Mouse (Mus musculus) heart, adult 9 months (tissue): ENCODE data around the gene Adgra1.

Experiments
- DNase-seq, 2 experiments: peaks; one replicate each; pipeline ENCODE4 v3.0.0; 2022; ENCODE audit warnings: low spot score in 2 of 2

The Adgra1 gene

DNA sequence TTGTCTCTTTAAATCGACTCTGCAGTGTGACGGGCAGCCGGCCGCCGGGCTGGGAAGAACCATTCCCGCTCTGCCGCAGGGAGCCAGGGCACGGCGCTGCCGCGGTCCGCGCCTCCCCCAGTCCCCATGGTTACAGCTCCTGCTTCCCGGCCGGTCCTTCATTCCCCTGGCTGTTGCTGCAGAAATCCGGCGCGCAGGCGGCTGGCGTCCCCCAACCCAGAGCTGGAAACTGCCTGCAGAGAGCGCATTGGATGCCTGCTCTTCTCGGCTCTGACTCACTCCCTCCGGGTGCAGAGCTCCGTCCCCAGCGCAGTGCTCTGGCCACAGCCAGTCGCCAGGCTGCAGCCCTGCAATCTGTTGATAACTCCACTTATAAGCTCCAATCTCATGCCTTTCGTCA, at the start of gene Adgra1:
TSS of gene Adgra1 (plus strand) at position 139 of the 400 bp plus-strand sequence.
- peak; percentile 55 to 58 for DNase-seq

DNA sequence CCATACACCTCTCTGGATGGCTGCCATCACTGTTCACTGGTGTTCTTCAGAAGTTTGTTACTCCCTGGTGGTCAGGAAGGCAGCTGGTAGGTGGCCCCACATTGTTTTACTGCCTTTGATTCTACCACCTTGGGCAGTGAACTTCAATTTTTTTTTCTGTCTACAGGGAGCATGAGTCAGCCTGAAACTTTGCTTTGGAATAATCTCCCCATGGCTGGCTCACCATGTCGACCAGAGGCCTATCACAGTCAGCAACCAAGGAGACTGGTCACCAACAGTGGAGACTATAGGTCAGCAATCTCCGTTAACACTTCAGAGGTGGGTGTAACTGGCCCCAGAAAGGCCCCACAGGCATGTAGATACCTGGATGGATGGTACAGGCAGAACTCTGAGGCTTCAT, 46.6 kb upstream of the Adgra1 start:
- no peak for DNase-seq

DNA sequence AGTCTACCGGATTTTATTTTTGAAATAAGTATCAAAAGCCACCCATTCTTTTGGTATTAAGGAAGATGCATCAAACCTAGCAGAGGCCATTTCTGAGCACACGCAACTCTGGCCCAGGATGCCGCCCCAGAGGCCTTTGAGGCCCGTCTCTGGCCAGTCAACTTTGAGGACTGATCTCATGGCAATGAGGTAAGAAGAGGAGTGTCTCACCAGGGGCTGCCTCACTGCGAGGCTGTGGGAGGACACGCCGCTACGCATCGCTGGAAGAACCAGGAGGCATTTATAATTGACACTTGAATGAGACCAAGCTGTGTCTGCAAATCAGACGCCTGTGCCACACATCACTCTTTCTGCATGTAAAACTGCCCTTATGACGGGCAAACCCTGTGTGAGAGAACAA, 45.0 kb upstream of the Adgra1 start:
- DNase-seq = no peak

DNA sequence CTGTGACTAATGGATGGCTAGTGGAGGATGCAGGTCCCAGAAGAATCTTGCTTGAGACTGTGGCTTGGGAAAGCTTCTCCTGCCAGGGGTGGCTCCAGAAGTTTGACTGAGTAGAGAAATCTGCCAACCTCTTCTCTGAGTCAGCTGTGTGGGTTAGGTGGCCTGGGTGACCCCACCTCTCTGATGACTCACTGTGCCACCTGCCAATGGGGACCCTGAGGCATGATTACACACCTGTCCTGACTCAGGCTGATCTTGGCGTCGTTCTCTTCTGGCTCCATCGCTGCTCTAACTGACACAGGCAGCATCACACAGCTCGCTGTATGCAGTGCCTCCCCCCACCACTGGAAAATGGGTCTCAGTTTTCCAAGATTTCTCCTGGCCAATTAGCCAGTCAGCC, 44.3 kb upstream of the Adgra1 start:
- no peak for DNase-seq

DNA sequence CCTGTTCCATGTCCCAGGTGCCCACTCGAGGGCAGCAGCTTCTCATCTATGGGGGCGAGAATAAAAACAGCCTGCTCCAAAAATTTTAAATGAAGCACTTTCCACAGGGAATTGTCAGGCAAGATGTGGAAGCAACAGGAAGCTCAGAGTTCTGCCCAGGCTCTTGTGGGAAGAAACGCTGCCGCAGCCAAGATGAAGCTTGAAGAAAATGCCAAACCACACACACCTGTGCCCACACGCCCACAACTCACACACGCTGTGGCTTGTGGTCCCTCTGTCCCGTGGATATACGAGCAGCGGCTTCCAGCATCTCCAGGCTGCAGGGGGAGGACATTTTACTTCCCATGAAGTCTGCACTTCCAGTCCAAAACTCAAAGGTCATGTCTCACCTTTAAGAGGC, 42.4 kb upstream of the Adgra1 start:
- no peak for DNase-seq

- no peak for DNase-seq
Observed at GRCm38 (mm10) chr7:139795004-139795605, 38.9 kb upstream of the Adgra1 start.

DNA sequence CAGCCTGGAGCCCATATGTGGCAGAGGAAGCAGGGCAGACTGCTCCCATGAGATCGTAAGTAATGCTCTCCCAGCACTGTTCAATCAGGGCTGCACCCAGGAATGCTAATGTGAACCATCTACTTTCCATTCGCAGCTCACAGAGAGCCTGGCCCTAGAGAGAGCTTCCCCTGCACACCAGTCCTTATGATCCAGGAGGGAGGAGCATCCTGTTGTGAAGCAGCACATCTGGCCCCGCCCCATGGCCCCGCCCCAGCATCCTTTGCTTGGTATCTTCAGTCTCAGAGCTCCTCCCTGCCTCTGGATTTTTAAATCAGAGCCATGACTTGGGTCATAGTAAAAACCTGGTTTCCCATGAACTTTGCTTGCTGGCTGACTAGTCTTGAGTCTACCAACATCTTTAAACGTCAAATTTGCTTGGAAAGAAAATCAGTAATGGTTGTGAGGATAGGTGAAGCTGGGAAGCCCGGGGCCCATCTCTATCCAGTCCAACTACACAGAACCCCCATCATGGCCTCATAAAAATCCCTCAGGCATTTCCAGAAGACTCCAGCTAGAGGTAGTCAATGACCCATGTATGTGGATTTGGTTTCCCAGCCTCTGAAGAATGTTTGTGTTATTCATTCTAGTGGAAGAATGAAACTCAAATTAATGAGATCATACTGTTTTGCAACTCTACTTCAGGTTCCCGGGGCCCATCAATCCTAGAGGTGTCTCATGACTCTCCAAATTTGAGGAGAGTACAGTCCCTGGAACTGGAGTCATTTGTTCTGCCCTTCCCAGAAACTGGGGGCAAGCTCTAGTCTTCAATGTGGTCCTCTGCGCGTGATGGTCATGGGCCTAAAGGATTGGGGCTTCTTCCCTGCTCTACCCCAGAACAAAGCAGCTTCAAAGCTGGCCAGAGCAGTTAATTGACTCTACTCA, 36.5 kb upstream of the Adgra1 start:
- no peak for DNase-seq

- no peak for DNase-seq
Observed at GRCm38 (mm10) chr7:139806175-139806601, 27.8 kb upstream of the Adgra1 start.

DNA sequence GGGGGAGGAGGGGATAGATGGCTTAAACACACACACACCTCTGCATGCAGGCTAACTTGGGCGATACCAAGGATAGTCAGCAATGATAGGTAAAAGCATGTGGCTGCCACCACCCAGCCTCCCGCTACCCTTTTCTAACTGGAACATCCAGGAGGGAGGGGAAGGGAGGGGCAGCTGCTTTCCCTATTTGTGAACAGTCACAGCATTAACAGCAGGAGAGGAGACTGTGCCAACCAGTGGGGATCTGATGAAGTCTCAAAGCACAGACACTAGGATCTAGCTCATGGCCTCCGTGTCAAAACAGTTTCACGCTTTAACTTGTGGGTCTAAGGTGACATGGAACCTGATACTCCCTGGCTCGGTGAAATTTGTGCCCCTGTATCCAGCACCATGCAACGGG, 23.9 kb upstream of the Adgra1 start:
- no peak for DNase-seq

DNA sequence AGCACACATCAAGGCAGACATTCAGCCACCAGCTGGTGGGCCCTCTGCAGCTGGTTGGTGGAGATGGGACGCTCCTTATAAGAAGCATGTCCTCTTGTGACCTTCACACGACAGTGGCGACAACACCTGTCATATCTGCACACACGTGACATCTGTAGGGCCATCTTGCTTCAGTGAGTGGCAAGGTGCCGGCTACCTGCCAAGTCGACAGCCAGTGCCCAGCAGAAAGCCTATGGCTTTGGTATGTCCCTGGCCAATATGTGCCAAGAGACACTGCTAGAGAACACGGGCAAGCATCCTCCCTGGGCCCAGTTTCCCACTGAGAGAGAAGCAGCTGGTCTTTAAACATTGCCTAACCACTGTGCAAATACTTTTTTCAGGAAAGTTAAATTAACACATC, 22.3 kb upstream of the Adgra1 start:
- no peak for DNase-seq

DNA sequence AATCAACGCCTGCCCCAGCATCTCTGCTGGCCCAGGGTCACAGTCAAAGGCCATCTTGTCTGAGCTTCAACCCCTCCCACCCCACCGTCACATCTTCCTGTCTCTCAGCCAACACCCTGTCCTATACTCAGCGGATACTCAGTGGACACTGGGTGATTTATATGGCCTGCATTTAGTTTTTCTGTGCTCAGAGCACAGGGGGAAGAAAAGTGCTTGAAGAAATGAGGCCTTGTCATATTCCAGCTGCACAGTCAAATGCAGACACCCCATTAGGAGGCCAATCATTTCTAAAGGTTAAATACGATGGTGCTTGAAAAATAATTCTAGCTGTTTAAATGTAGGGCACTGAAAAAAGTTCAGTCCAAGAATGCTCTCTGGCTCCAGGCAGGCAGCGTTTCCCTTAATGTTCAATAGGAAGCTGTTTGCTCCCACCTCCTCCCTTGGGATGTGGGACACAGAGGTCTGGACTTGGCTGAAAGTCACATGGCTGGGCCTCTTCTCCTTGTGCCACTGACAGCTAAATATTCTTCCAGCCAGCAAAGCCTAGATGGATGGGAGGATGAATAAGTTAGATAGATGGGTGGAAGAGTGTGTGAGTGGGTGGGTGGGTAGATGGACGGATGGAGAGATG, 20.3 kb upstream of the Adgra1 start:
- no peak for DNase-seq

GRCm38 (mm10) chr7:139822301-139823010, 11.5 kb upstream of the Adgra1 start:
- peak; percentile 23 to 25 for DNase-seq

DNA sequence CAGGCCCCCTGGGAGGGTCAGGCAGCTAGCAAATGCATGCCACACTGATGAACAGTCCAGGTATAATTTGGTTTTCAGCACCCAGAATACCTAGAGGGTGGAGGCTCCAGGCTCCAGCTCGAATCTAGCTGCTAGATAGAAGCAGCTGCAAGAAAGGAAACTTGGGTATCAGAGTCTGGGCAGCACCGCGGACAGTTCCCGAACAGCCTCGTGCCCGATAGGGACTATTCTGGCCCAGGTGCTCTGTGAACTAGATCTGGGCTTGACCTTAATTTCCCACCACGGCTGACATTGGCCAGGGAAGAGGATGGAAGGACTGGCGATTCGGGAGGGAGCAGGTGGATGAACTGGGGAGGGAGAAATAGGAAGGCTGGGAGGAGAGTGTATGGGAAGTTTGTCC, 6.3 kb upstream of the Adgra1 start:
- DNase-seq = no peak

GRCm38 (mm10) chr7:139833532-139833931, 442 bp upstream of the Adgra1 start:
- peak in 1 of 2 experiments; percentile 11 for DNase-seq

DNA sequence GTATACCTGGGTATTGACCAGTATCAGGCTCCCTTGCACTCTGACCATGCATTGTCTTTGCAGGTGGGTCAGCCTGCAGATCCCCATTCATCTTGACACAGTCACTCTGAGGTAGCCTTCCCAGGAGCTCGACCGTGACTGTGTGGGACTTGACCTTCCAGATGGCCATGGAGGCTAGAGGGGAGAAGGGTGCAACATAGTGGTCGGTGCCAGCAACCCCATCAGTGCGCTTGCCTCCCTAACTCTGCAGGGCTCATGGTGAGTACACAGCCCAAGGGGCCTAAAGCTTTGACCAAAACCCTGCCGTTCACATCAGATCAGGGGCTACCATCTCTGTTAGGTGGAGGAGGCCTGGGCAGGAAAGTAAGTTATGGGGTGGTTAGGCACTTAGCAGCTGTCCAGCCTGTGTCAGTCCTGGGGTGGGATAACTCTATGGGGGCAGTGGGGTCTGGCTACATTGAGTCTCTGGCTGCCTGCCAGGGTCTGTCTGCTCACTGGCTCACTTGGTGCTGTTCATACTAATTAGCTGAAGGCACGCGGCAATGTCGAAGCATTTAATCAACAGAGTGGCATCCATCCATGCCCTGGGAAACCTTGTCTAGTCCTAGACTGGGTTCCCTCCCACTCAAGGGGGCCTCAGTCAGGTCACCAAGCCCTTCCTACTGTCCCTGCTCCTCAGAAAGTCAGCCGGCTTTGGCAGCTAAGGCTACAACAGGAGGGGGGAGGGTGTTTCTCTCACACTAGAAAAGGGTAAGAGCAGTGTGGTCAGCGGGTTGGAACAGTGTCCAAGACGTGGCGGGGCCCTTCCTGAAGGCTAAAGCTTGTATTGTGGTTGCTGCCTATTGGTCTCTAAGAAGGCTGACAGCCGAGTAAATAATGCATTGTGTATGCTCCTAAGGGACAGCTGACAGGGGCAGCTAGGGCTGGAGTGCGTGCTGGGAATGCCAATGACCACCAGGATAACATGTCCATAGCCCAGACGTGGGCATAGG, 1.5 kb downstream of the Adgra1 start:
- DNase-seq = no peak

- DNase-seq = no peak
Observed at GRCm38 (mm10) chr7:139840443-139841168, 6.6 kb downstream of the Adgra1 start.

DNA sequence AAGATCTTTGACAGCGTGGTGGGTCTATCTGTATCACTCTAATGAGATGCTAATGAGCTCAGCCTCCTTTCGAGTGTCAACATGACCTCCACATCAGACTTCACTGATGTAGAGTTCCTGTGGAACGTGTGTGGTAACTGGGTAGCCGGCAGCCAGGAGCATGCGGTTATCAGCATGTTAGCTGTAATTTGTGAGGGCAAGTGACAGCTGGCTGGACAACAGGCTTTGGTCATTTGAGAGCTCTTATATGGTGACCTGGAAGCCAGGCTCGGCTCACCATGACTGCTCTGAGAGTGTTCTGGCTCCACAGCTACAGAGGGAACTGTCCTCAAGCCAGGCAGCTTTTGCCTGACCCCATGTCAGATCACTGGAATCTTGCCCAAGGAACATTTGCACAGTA, 8.4 kb downstream of the Adgra1 start:
- no peak for DNase-seq

GRCm38 (mm10) chr7:139843140-139843539, 9.2 kb downstream of the Adgra1 start:
- DNase-seq = no peak

DNA sequence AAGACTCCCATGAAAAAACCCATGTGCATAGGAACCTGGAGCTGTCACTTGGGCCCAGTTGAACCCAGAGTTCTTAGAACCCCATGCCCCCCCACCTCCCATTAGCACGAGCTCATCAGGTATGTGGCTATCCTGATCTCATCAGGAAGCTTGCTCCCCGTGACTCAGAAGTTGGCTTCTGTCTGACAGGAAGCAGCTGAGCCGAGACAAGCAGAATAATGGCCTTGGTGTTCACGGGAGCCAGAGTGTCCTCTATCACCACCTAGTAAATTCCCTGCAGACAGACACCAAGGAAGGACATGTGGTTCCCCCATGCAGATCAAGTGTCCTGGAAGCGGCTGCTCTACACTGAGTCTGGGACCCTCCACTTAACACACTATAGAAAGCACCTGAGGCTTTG, 9.8 kb downstream of the Adgra1 start:
- no peak for DNase-seq

DNA sequence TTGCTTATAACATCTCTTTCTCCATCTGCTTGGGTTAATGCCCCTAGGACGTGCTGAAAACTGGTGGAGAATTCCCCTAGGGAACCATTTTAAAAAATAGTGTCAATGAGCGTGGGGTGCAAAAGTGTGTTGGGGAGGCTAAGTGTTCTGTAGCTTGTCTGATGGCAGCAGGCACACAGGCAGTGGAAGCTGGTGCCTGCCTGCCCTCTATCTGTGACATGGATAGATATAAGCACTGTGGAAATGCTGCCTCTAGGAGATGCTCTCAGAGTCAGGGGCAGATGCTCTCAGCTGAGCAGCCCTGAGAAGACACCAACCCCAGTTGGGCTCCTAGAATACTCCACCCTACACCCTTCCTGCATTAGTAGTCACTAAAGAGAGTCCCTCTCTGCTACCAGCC, 11.1 kb downstream of the Adgra1 start:
- no peak for DNase-seq
